Comparison of ENCODE assay signal across 9 mouse cellular contexts in the genomic region with DNA sequence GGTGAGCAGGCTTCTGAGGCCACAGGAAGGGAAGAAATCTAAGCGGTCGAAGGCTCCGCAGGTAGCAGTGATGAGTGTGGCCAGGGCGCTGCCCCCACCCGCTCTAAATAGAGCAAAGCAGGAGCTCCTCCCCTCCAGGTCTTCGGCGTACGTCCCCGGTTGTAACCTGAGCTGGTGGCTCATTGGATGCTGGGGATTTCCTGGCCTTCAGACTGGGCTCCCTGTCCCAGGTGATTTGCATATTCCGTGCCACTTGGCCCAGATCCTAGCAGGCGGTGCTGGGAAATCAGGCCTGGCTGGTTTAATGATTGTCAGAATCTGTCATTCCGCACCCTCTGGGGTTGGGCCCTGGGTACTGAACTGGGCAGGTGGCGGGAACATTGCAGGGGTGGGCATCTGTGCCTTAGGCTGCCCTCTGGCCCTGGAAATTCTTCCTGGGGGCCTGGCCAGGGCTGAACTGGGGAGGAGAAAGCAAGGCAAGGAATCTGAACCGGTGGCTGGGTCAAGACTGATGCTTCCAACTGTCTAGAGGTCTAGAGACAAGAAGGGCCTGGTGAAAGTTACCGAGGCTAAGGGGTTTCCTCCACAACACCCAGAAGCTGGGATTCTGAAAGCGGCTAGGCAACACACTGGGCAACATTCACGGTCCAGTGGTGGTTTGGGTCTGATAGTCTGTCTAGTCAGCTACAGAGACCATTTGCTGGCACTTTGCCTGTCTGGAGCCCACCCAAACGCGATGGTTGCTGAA. TPM values are rescaled to one million over a fixed set of nuclear protein-coding genes. Genes with fewer than 3 reads are reported as not detected.
A peak's percentile ranks its signal among the peaks of the same experiment; 100 is the strongest.
DNase-seq lines count a peak whose midpoint lies in the region; ATAC-seq lines count a peak whose summit lies in the region.
"Had no signal": no experiment of that assay in that cellular context is flagged by ENCODE, and none has a peak within 500 bp of the region (broad histone marks: within the 10 kb centered on the region; RNA-seq: fewer than 3 reads in every experiment).

A gene (minus strand): TSS at position 189 of the 748 bp plus-strand sequence.

- peak within 1 kb of the TSS; percentile 67 for H3K4me2 ChIP-seq in limb, embryonic 12.5 days
- H3K4me2 ChIP-seq in midbrain, embryonic 15.5 days: peak within 1 kb of the TSS; percentile 48

- peak within 1 kb of the TSS; percentile 81 for H3K27ac ChIP-seq in hindbrain, embryonic 10.5 days
- peak within 1 kb of the TSS; percentile 86 for H3K27ac ChIP-seq in limb, embryonic 12.5 days
- H3K27ac ChIP-seq in midbrain, embryonic 15.5 days: peak within 1 kb of the TSS; percentile 19; the same call in 1 of the 2 replicates
- H3K27ac ChIP-seq: macrophage had no signal

- peaks cover 26% of the 10 kb centered on the region for H3K36me3 ChIP-seq in hindbrain, embryonic 10.5 days
- peaks cover 23% of the 10 kb centered on the region for H3K36me3 ChIP-seq in limb, embryonic 12.5 days
- 0 out of 2 replicates have a peak, but pooled peaks cover 3% of the 10 kb centered on the region for H3K36me3 ChIP-seq in midbrain, embryonic 15.5 days (replicated peaks)

- no peaks in the 10 kb centered on the region for H3K9me3 ChIP-seq in hindbrain, embryonic 10.5 days
- no peaks in the 10 kb centered on the region for H3K9me3 ChIP-seq in limb, embryonic 12.5 days
- H3K9me3 ChIP-seq in midbrain, embryonic 15.5 days: no peaks in the 10 kb centered on the region

- H3K4me1 ChIP-seq in hindbrain, embryonic 10.5 days (replicated peaks): peaks cover 20% of the 10 kb centered on the region
- peaks cover 26% of the 10 kb centered on the region for H3K4me1 ChIP-seq in limb, embryonic 12.5 days (replicated peaks)
- H3K4me1 ChIP-seq in midbrain, embryonic 15.5 days: peaks cover 9% of the 10 kb centered on the region

- ATAC-seq in limb, embryonic 12.5 days (ENCODE audit: insufficient number of reproducible peaks, insufficient read depth, low FRiP score, low TSS enrichment, low read depth): peak; percentile 62; the same call in 1 of the 2 replicates
- peak; percentile 64 for ATAC-seq in midbrain, embryonic 15.5 days (replicated peaks)
- no peak for ATAC-seq in activated CD4-positive, CD25-positive, alpha-beta regulatory T cell, adult 4 months

- H3K4me3 ChIP-seq in hindbrain, embryonic 10.5 days: peak within 1 kb of the TSS; percentile 45
- H3K4me3 ChIP-seq in limb, embryonic 12.5 days (replicated peaks): peak within 1 kb of the TSS; percentile 34
- H3K4me3 ChIP-seq in midbrain, embryonic 15.5 days: 0 out of 2 replicates have a peak within 1 kb of the TSS, but pooled peaks have one; percentile 24

- WGBS in hindbrain, embryonic 10.5 days: 3% methylated on average over 19 of the region's 19 CpGs
- WGBS in limb, embryonic 12.5 days: 3% methylated on average over 19 of the region's 19 CpGs
- 8% methylated on average over 19 of the region's 19 CpGs for WGBS in midbrain, embryonic 15.5 days

- H3K9ac ChIP-seq in limb, embryonic 12.5 days (replicated peaks): peak within 1 kb of the TSS; percentile 54
- H3K9ac ChIP-seq in midbrain, embryonic 15.5 days: no peak within 1 kb of the TSS

- H3K27me3 ChIP-seq in hindbrain, embryonic 10.5 days (ENCODE audit: insufficient read depth, poor library complexity, severe bottlenecking): peaks cover 15% of the 10 kb centered on the region; the same call in 1 of the 2 replicates
- H3K27me3 ChIP-seq in limb, embryonic 12.5 days: no peaks in the 10 kb centered on the region
- no peaks in the 10 kb centered on the region for H3K27me3 ChIP-seq in midbrain, embryonic 15.5 days (replicated peaks)

- peak; percentile 14 to 53 for DNase-seq in gastrocnemius, adult 8-10 months (ENCODE audit: low spot score in 2 of 2)
- DNase-seq in gastrocnemius, postnatal 4 days (ENCODE audit: low spot score in 2 of 2): no peak
- peak; percentile 85 for DNase-seq in embryo, embryonic 10 days (ENCODE audit: low spot score)
- peak; percentile 61 for DNase-seq in hindbrain, embryonic 10.5 days (ENCODE audit: low spot score)
- DNase-seq in urinary bladder, postnatal 4 days (ENCODE audit: low spot score in 2 of 2): peak; percentile 71 to 77

RNA-seq across cellular contexts. Expression of the gene that starts here (rescaled TPM):
- total RNA-seq in gastrocnemius, adult 8-10 months (2022): 1 to 10 TPM in 1 of 4 experiments, under 1 TPM in 3; 0.20 to 1.2 (median 0.58) TPM
- total RNA-seq in gastrocnemius, postnatal 4 days (2021): under 1 TPM; 0.42 to 0.44 TPM
- polyA plus RNA-seq in hindbrain, embryonic 10.5 days (2016; fragmentation: Nextera tagmentation; extraction: Ambion mirVana): 1.9 and 2.5 TPM in 2 replicates
- 5.7 and 6.0 TPM in 2 replicates for polyA plus RNA-seq in limb, embryonic 12.5 days (2016; fragmentation: Nextera tagmentation; extraction: Ambion mirVana)
- 0.15 and 0.19 TPM in 2 replicates for polyA plus RNA-seq in midbrain, embryonic 15.5 days (2015; fragmentation: Nextera tagmentation; extraction: Ambion mirVana)
- polyA plus RNA-seq in activated CD4-positive, CD25-positive, alpha-beta regulatory T cell, adult 4 months (2017; shearing (Covaris generic)): not detected
- polyA plus RNA-seq: macrophage had no signal

Comparison
In these comparisons a context has a peak if more than half of its experiments do, and no peak if none do; other contexts are left out.
1. DNase-seq: peak in gastrocnemius, adult 8-10 months (2 of 2), embryo, embryonic 10 days (single experiment), hindbrain, embryonic 10.5 days (single experiment) and urinary bladder, postnatal 4 days (2 of 2); none in gastrocnemius, postnatal 4 days (0 of 2).
2. Peak in ATAC-seq, H3K4me3 ChIP-seq, H3K27ac ChIP-seq and H3K4me2 ChIP-seq in midbrain, embryonic 15.5 days; RNA of the gene not detected or under 1 TPM.
3. H3K27ac ChIP-seq: peak in every context shown above with its lines; median percentile 86 in limb, embryonic 12.5 days; 81 in hindbrain, embryonic 10.5 days; 19 in midbrain, embryonic 15.5 days.
4. Peak in every context shown above with its lines, with median percentiles within 50 percentile points of each other: H3K4me3 ChIP-seq.